Mouse (Mus musculus) layer of hippocampus, adult 2 months (tissue): ENCODE measurements at regions not wholly inside any gene's neighbourhood (a gene's known extent, or its start where the extent isn't known, plus 50 kb on each side); places are given as distances from the start of the nearest gene placed in this dataset.

Source experiments
- DNase-seq, 2 experiments: peaks; one replicate each; pipeline ENCODE4 v3.0.0; 2022; ENCODE audit warnings: low spot score in 2 of 2
- H3K27ac ChIP-seq: fragments of 200-600 bp; 2 replicates; pipeline ENCODE4 v1.8.1; 2022
- H3K4me3 ChIP-seq: fragments of 200-600 bp; 2 replicates; pipeline ENCODE4 v1.8.1; 2022; ENCODE audit warnings: mild to moderate bottlenecking
- CTCF ChIP-seq: fragments of 200-600 bp; conservative IDR thresholded peaks from 2 replicates; pipeline ENCODE4 v1.8.1; 2022; ENCODE audit warnings: antibody characterized with exemption, mild to moderate bottlenecking, moderate library complexity

DNA sequence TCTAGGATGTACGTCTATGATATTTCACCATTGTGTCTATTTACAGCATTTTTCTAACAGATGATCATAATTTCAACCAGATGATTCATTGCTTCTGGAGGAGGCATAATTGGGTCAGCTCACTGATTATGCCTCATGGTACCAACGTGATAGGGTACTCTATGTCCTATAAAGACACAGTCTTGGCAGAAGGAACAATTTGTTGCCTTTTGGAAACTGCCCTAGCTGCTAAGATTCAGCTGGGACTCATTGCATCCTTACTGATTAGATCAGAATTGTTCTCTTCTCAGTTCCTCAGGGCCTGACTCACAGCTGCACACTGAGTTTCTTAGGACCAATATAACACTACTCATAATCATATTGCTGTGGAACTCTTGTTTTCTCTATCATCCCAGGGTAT, 856.6 kb upstream of the Pcdh17 start:
- peak; percentile 23 to 59 for DNase-seq
- TF ChIP-seq CTCF: no peak
- Histone ChIP-seq H3K27ac (peak overlapping the region; percentile 68), H3K4me3 (no peak overlapping the region)
